Mouse (Mus musculus) urinary bladder, postnatal 25 days (tissue): ENCODE data around the gene Tiparp.
A peak's percentile ranks its signal among the peaks of the same experiment; 100 is the strongest.

Experiments used
- DNase-seq: peaks from one replicate; pipeline ENCODE4 v3.0.0; 2022; ENCODE audit warnings: low spot score

Tiparp gene

GRCm38 (mm10) chr3:65527691-65528601, at the start of gene Tiparp:
Gene Tiparp, plus strand, starts transcription at chr3:65528410.
- DNase-seq: peak; percentile 86

- no peak for DNase-seq
Measured at GRCm38 (mm10) chr3:65480676-65481075, 47.5 kb upstream of the Tiparp start.

DNA sequence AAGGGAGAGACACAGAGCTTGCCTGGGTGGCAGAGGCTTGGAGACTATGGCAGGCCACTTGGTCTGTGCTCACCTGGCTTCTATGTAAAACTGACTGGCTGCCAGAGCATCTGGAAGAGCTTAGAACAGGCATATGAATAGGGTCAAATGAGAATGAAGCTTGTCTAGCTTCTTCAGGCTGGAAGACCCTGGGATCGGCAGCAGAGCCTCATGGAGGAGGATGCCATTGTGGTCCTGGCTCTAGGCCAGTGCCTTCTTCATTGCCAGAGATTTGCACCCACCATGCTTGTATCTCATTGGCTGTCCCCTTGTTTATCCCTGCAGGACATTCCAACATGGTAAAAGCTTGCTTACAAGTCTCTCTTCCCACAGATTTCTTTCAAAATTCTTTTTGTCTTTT, 45.9 kb upstream of the Tiparp start:
- DNase-seq: no peak

DNA sequence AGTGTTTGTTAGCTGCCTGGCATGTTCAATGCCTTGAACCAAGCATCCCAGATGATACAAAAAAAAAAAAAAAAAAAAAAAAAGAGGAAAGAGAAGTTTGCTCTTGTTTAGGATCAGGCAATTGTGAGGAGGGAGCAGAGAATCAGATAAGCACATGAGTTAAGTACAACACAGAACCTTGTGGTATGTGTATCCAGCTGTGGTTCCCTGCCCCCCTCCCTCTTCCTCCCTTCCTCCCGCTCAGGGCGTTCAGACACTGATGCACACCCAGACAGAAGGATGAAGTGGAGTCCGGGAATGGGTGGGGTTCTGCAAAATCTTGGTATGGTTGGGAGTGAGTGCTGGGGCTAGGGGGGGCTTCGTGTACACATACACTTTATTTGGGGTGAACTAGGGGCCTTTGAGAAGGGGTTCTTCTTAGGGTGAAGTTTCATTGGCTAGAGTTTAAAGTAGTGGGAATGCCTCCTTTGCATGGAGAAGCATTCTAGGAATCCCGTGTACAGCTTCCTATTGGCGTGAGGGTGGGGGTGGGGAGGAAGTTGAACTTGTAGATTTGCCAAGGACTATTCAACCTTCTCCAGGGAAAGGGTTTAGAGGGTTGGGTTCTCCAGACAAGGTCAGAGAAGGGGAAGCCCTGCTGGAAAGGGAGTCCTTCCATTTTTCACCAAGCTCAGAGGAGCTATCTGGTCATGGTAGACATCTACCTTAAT, 45.4 kb upstream of the Tiparp start:
- no peak for DNase-seq

GRCm38 (mm10) chr3:65484161-65484733, 44.0 kb upstream of the Tiparp start:
- no peak for DNase-seq

- no peak for DNase-seq
Measured at GRCm38 (mm10) chr3:65487419-65488088, 40.7 kb upstream of the Tiparp start.

DNA sequence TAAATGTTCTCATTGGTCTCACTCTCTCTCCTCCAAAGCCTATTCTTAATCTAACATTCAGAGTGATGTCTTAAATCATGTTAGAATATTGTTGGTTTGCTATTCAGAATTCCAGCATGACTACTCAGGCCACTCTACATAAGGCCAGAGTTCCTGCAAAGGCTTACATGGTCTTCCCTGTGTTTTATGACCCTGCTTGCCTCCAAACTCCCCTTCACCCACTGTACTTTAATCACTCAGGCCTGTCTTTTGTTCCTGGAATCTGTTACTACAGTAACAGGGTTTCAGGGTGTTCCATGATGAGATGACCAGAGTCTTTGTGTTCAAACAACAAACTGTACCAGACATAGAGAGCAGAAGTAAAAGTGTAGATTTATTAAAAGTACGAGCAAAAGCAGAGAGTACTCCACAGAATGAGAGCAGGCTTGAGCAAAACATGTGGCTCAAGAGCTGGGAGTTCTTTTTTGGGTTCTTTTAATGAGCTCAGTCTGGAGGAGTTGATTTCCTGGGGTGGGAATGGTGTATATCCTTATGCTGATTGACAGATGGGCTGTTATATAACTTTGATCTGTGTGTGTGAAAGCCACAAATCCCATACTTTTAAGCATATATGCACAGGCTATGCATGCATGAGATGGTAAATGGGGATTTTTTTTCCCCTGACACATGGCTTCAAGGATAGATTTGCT, 39.5 kb upstream of the Tiparp start:
- no peak for DNase-seq

- DNase-seq: no peak
Measured at GRCm38 (mm10) chr3:65489601-65490000, 38.6 kb upstream of the Tiparp start.

DNA sequence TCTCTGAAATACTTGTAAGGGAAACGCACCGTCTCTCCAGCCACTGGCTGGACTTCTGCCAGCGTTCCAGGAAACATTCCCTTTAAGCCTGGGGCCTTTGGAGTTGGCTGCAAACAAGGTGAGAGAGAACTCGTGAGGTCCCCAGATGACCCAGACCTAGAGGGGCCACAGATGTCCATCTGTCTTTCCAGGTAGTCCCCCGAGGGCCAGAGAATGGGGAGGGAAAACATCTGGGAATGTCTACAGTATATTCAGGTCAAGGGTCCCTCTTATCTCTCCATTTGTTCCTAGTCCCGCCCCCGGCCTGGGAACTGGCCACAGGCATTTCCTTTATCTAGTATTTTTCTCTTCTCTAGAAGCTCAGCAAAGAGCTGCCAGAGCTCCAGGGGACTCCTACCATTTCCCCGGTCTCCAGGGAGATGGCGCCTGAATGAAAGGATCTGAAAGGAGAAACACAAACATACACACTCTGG, 33.9 kb upstream of the Tiparp start:
- no peak for DNase-seq

DNA sequence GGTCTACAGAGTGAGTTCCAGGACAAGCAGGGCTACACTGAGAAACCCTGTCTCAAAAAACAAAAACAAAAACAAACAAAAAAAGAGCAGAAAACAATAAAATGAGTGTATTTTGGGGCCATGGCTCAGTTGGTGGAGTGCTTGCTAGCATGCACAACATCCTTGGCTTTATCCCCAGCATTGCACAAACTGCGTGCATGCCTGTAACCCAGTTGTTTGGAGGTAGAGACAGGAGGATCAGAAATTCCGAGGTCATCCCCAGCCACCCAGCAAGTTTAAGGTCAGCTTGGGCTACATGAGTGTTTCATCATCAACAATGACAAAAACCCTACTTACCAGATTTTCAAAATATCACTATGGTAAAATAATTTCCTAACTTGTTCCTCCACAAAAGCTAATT, 20.4 kb upstream of the Tiparp start:
- no peak for DNase-seq

DNA sequence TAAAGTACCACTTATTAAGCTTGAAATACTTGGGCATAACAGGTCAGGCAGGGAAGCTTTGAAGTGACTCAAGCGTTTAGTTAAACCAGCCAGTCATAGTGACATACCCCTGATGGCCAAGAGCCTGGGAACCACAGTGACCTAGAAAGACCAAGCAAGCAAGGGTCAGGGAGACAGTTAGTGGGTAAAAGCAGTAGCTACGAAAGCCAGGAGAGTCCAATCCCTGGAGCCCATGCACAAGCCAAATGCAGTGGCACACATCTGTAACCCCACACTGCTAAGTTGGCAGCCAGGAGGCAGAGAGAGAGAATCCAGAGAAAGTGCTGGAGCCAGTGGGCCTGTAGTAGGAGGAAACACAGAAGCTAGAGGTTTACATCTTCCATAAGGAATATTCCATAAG, 17.6 kb upstream of the Tiparp start:
- no peak for DNase-seq

DNA sequence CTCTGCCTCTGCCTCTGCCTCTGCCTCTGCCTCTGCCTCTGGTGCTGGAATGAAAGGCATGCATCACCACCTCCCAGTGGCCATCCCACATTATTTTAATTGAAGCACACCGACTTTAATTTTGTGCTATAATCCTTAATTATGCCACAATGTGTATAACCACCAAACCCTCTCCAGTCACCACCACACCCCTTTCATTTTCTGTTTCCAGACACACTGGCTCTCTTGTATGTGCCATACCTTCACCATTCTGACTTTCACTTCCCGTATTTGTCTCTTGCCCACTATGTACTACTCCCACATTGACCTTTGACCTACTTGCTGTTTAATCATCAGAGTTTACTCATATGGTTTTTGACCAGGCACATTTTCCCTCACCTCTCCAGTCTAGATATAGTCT, 12.5 kb upstream of the Tiparp start:
- DNase-seq: no peak

DNA sequence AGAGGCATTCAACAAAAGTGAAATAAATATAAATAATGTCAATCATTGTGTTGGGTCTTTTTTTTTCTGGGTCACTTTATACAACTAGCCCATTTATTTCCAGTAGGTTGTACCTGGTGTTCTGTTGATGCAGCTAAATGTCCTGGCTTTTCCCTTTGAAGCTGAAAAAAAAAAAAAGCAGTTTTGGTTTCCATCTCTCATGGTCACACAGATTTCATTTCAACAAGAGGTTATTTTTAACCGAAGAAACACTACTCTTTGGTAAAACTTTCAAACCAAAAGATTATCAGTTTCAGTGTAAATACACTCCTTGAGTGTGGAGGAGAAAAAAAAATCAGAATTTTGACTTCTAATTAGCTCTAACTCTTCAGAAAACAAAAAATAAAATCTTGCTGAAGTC, 11.7 kb upstream of the Tiparp start:
- no peak for DNase-seq

DNA sequence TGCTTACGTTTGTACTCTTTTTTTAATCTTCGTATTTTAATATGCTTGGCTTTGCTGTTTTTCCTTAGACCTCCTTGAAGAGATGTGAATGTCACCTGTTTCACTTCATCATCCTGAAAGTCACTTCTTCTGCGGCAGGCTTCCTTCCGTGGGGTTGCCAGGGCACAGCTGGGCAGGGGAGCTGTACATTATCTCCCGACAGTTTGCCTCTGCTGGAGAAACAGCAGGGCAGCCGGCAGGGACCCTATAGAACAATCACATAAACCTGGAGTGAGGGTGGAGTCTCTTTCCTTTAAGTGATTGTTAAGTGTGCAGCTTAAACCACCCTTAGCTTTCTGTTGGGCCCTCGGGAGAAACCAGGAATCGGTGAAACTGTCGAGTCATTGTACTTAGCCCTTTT, 11.1 kb upstream of the Tiparp start:
- no peak for DNase-seq

- no peak for DNase-seq
Measured at GRCm38 (mm10) chr3:65517747-65518527, 10.3 kb upstream of the Tiparp start.

DNA sequence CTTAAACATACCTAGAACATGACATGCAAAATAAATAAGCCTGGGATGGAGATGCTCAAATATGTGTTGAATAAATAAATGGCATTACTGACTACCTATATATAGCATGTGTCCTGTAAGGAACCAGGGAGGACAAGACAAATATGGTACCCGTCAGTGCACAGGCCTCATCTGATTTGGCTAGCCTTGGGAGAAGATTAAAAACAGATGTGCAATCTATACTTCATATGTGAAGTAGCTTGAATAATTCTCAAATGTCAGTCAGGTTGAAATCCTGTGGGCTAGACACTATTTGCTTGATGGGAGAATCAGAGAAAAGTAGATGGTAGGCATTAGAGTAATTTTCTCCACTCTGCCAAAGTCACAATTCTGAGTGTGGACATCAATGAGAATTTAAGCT, 6.8 kb upstream of the Tiparp start:
- no peak for DNase-seq

- no peak for DNase-seq
Measured at GRCm38 (mm10) chr3:65523397-65523796, 4.8 kb upstream of the Tiparp start.

GRCm38 (mm10) chr3:65525731-65526130, 2.5 kb upstream of the Tiparp start:
- no peak for DNase-seq

DNA sequence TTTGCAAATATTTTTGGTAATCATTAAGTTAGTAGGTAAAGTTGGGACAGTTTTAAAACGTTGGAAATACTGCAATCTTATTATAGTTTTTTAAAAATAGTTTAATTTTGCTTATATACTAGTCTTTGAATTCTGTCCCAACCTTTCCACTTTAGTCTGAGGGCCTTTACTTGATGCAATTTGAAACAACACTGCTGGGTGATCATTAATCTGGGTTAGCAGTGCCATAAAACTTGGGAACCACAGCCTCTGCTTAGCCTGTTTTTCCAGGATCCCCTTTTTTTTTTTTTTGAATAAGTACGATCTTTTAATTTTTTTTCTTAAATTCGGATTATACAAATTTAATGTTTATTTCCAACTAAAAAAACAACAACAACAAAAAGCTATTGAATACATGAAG, 1.0 kb upstream of the Tiparp start:
- DNase-seq: no peak

DNA sequence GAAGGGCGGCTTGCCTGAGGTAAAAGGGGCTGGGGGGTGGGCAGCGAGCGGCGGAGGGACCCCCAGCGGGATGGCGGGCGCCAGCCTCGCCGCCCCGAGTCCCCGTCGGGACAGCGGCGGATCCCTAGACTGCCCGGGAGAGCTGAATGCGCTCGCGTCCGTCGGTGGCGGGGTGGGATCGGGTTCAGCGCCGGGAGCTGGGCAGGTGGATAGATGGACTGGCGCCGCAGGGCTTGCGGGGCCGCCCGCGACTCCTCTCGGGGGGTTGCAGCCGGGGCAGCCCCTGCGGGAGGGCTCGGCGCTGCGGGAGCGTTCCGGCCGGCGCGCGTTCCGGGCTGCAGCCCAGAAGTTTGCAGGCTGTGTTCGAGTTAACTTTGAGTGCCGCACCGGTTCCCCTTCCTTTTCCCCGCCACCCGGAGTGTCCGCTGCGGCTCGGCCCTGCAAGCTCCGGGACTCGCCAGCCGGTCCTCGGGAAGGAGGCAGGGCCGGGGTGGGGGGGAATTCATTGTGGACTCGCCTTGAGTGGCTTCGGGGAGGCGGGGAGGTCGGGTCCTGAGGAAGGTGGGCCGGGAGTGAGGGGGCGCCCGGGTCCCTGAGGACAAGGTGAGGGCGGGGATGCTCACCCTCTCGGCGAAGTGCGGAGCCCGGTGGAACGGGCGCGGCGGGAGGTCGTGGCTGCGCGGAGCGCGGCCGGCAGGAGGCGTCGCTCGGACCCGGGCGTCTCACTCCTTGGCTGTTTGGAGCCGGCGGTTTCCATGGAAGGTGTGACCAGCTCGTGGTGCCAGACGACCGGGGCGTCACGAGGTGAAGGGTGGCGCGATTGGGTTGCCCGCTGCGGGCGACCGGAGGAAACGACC, 632 bp downstream of the Tiparp start:
- DNase-seq: peak; percentile 56
